Mouse (Mus musculus) G1E (cell line): ENCODE results near the gene Nup107. TPM values are rescaled to one million over a fixed set of nuclear protein-coding genes. Genes with fewer than 3 reads are reported as not detected.

Experiments
- ATAC-seq: 2 replicates; pipeline ENCODE4 v1.8.0; 2016; ENCODE audit warnings: mild to moderate bottlenecking; ENCODE audit not compliant: insufficient number of reproducible peaks, poor library complexity, low FRiP score, severe bottlenecking; ENCODE audit errors: extremely low read depth
- DNase-seq: peaks from one replicate; pipeline ENCODE4 v3.0.0; 2012; ENCODE audit warnings: low spot score
- H3K27me3 ChIP-seq: 2 replicates; pipeline ENCODE4 v1.6.1; 2012; ENCODE audit warnings: mild to moderate bottlenecking, low read length, inconsistent platforms; ENCODE audit not compliant: insufficient read depth
- H3K36me3 ChIP-seq: replicated peaks from 2 replicates; pipeline ENCODE3; 2012; ENCODE audit warnings: mild to moderate bottlenecking, inconsistent platforms
- H3K4me1 ChIP-seq: 2 replicates; pipeline ENCODE4 v1.6.1; 2012; ENCODE audit warnings: low read depth, low read length, inconsistent platforms, mixed read lengths; ENCODE audit not compliant: insufficient read depth
- H3K4me3 ChIP-seq: 2 replicates; pipeline ENCODE4 v1.5.1; 2012; ENCODE audit warnings: low read depth, mild to moderate bottlenecking, inconsistent platforms, low read length, moderate library complexity, mixed read lengths
- H3K9me3 ChIP-seq: replicated peaks from 2 replicates; pipeline ENCODE4 v1.6.1; 2012; ENCODE audit warnings: inconsistent platforms
- CTCF ChIP-seq: IDR thresholded peaks from 2 replicates; pipeline ENCODE4 v1.5.1; 2012; ENCODE audit warnings: low read depth, low read length, inconsistent platforms, mixed read lengths
- GATA1 ChIP-seq: IDR thresholded peaks from 2 replicates; pipeline ENCODE4 v1.6.1; 2012; ENCODE audit warnings: borderline replicate concordance, low read length, inconsistent platforms, mixed read lengths
- GATA2 ChIP-seq: IDR thresholded peaks from 2 replicates; pipeline ENCODE4 v1.6.1; 2012; ENCODE audit warnings: low read depth, low read length, inconsistent platforms, borderline replicate concordance
- POLR2AphosphoS5 ChIP-seq: IDR thresholded peaks from 2 replicates; pipeline ENCODE4 v1.6.1; 2012; ENCODE audit warnings: low read depth, low read length, inconsistent platforms; ENCODE audit not compliant: insufficient replicate concordance
- TAL1 ChIP-seq: conservative IDR thresholded peaks from 2 replicates; pipeline ENCODE4 v1.6.1; 2012; ENCODE audit warnings: low read depth, low read length, inconsistent platforms, mixed read lengths
- polyA plus RNA-seq: library from polyadenylated mRNA; stranded (reverse); fragments of >175 nt; gene quantifications from 2 replicates; pipeline ENCODE4 v1.2.3, GENCODE M21; 2012
- total RNA-seq, 2 experiments: library from RNA; stranded (forward) in 1 of 2; stranded (reverse) in 1 of 2; fragments of 200-1000 nt in 1 of 2; fragments of >200 nt in 1 of 2; fragmentation: Nextera tagmentation in 1 of 2; gene quantifications; 2 replicates each; pipeline ENCODE4 v1.2.3; 2014 to 2017

The Nup107 gene
- total and polyA plus RNA-seq, 3 experiments = 59.9 to 144 (median 130) TPM

GRCm38 (mm10) chr10:117823321-117823720 is 30.8 kb upstream of the Nup107 start:
- ATAC-seq (no peak), DNase-seq (no peak)
- no peaks in the 10 kb centered on the region for H3K27me3 ChIP-seq
- H3K36me3 ChIP-seq = peaks cover 74% of the 10 kb centered on the region
- no peaks in the 10 kb centered on the region for H3K9me3 ChIP-seq
- no peak for TF ChIP-seq TAL1
- no peak for TF ChIP-seq GATA2
- H3K4me3 ChIP-seq = no peak overlapping the region
- peaks cover 20% of the 10 kb centered on the region; the same call in 1 of the 2 replicates for H3K4me1 ChIP-seq

GRCm38 (mm10) chr10:117818600-117818999 is 26.1 kb upstream of the Nup107 start:
- Histone ChIP-seq H3K4me1 (peaks cover 2% of the 10 kb centered on the region; the same call in 1 of the 2 replicates), H3K4me3 (no peak overlapping the region), H3K27me3 (no peaks in the 10 kb centered on the region), H3K36me3 (peaks cover 89% of the 10 kb centered on the region), H3K9me3 (no peaks in the 10 kb centered on the region)
- TF ChIP-seq CTCF = no peak
- TF ChIP-seq GATA1 = no peak
- TF ChIP-seq POLR2AphosphoS5 = no peak
- DNase-seq (no peak), ATAC-seq (no peak)

- H3K4me3 ChIP-seq = no peak overlapping the region
- no peak for ATAC-seq
- TF ChIP-seq POLR2AphosphoS5 = no peak
- H3K27me3 ChIP-seq = no peaks in the 10 kb centered on the region
- H3K4me1 ChIP-seq = no peaks in the 10 kb centered on the region
- peaks cover 89% of the 10 kb centered on the region for H3K36me3 ChIP-seq
- no peak for DNase-seq
- no peaks in the 10 kb centered on the region for H3K9me3 ChIP-seq
These were observed 24.2 kb upstream of the Nup107 start for GRCm38 (mm10) chr10:117816721-117817120.

GRCm38 (mm10) chr10:117812501-117812900 is 20.0 kb upstream of the Nup107 start:
- no peak for ATAC-seq
- Histone ChIP-seq H3K27me3 (no peaks in the 10 kb centered on the region), H3K4me1 (0 out of 2 replicates have a peak, but pooled peaks cover 2% of the 10 kb centered on the region), H3K9me3 (no peaks in the 10 kb centered on the region), H3K36me3 (peaks cover 73% of the 10 kb centered on the region), H3K4me3 (no peak overlapping the region)
- TF ChIP-seq TAL1 (no peak), GATA2 (no peak), CTCF (no peak), POLR2AphosphoS5 (no peak), GATA1 (no peak)
- DNase-seq = no peak

GRCm38 (mm10) chr10:117811555-117811954 is 19.1 kb upstream of the Nup107 start:
- no peak for TF ChIP-seq POLR2AphosphoS5
- TF ChIP-seq CTCF = no peak
- no peak for TF ChIP-seq GATA2
- TF ChIP-seq GATA1 = no peak
- no peak for TF ChIP-seq TAL1
- ATAC-seq (no peak), DNase-seq (no peak)
- H3K36me3 ChIP-seq = peaks cover 66% of the 10 kb centered on the region
- no peak overlapping the region for H3K4me3 ChIP-seq
- H3K9me3 ChIP-seq = no peaks in the 10 kb centered on the region
- H3K27me3 ChIP-seq = no peaks in the 10 kb centered on the region
- 0 out of 2 replicates have a peak, but pooled peaks cover 2% of the 10 kb centered on the region for H3K4me1 ChIP-seq

GRCm38 (mm10) chr10:117810506-117810905 is 18.0 kb upstream of the Nup107 start:
- DNase-seq (no peak), ATAC-seq (no peak)
- H3K27me3 ChIP-seq = no peaks in the 10 kb centered on the region
- H3K36me3 ChIP-seq = peaks cover 56% of the 10 kb centered on the region
- TF ChIP-seq CTCF (no peak), POLR2AphosphoS5 (no peak), TAL1 (no peak), GATA1 (no peak), GATA2 (no peak)
- no peak overlapping the region for H3K4me3 ChIP-seq
- no peaks in the 10 kb centered on the region for H3K9me3 ChIP-seq
- 0 out of 2 replicates have a peak, but pooled peaks cover 2% of the 10 kb centered on the region for H3K4me1 ChIP-seq

GRCm38 (mm10) chr10:117808068-117808467 is 15.6 kb upstream of the Nup107 start:
- peaks cover 39% of the 10 kb centered on the region for H3K36me3 ChIP-seq
- H3K9me3 ChIP-seq = no peaks in the 10 kb centered on the region
- H3K4me1 ChIP-seq = peaks cover 25% of the 10 kb centered on the region
- no peaks in the 10 kb centered on the region for H3K27me3 ChIP-seq
- TF ChIP-seq POLR2AphosphoS5 (no peak), CTCF (no peak), GATA2 (no peak), GATA1 (no peak), TAL1 (no peak)
- no peak overlapping the region for H3K4me3 ChIP-seq
- no peak for DNase-seq
- ATAC-seq = no peak
